Mouse (Mus musculus) midbrain, postnatal 0 days (tissue): ENCODE measurements around the gene Hebp1. TPM values are rescaled to one million over a fixed set of nuclear protein-coding genes. Genes with fewer than 3 reads are reported as not detected.

Experiments
- ATAC-seq: fragments of 200-750 bp; cut with Nextera tagmentation; 2 replicates; pipeline ENCODE4 v1.8.0; 2017; ENCODE audit warnings: moderate number of reproducible peaks, mild to moderate bottlenecking, moderate TSS enrichment, moderate library complexity; ENCODE audit not compliant: low FRiP score
- DNase-seq: peaks from one replicate; pipeline ENCODE4 v3.0.0-alpha.2; 2015; ENCODE audit warnings: low spot score
- H3K27ac ChIP-seq: fragments of 300-500 bp; sonication (generic); 2 replicates; pipeline ENCODE4 v1.5.1; 2014; ENCODE audit warnings: low read depth, mild to moderate bottlenecking, low read length, mixed read lengths
- H3K27me3 ChIP-seq: fragments of 300-500 bp; sonication (generic); 2 replicates; pipeline ENCODE4 v1.6.1; 2014; ENCODE audit warnings: low read length, control low read depth, mixed read lengths; ENCODE audit not compliant: insufficient read depth
- H3K36me3 ChIP-seq: fragments of 300-500 bp; sonication (generic); 2 replicates; pipeline ENCODE4 v1.6.1; 2014; ENCODE audit warnings: low read length, control low read depth, mixed read lengths; ENCODE audit not compliant: insufficient read depth
- H3K4me1 ChIP-seq: fragments of 300-500 bp; sonication (generic); 2 replicates; pipeline ENCODE4 v1.6.1; 2014; ENCODE audit warnings: mild to moderate bottlenecking, control low read depth, antibody characterized with exemption, low read length, mixed read lengths; ENCODE audit not compliant: insufficient read depth
- H3K4me2 ChIP-seq: fragments of 300-500 bp; sonication (generic); 2 replicates; pipeline ENCODE4 v1.6.1; 2014; ENCODE audit warnings: low read depth, mild to moderate bottlenecking, low read length, mixed read lengths; ENCODE audit not compliant: poor library complexity, severe bottlenecking
- H3K4me3 ChIP-seq: fragments of 300-500 bp; sonication (generic); 2 replicates; pipeline ENCODE4 v1.5.1; 2014; ENCODE audit warnings: low read depth, mild to moderate bottlenecking, low read length, moderate library complexity
- H3K9ac ChIP-seq: fragments of 300-500 bp; sonication (generic); replicated peaks from 2 replicates; pipeline ENCODE4 v1.6.1; 2014; ENCODE audit warnings: mild to moderate bottlenecking, low read length, moderate library complexity, mixed read lengths; ENCODE audit not compliant: poor library complexity, severe bottlenecking
- H3K9me3 ChIP-seq: fragments of 300-500 bp; sonication (generic); 2 replicates; pipeline ENCODE4 v1.6.1; 2016; ENCODE audit warnings: low read length, control low read depth
- CTCF ChIP-seq: IDR thresholded peaks from 2 replicates; pipeline ENCODE4 v1.5.1; 2016; ENCODE audit warnings: antibody characterized with exemption, mild to moderate bottlenecking
- WGBS: fragments of 180-500 bp; shearing (Covaris S2); extraction: QIAGEN DNeasy Blood & Tissue Kit; methylation state at CpG from one replicate; pipeline ENCODE4 v1.1.7; 2014; 5-methylcytosine and 5-hydroxymethylcytosine counted together
- polyA plus RNA-seq: library from polyadenylated mRNA; unstranded; fragments of >200 nt; fragmentation: Nextera tagmentation; extraction: Ambion mirVana; gene quantifications from 2 replicates; pipeline ENCODE4 v1.2.1, GENCODE M21; 2015
- total RNA-seq: library from RNA; depleted of rRNA; stranded (reverse); fragments of >200 nt; gene quantifications from 2 replicates; pipeline ENCODE4 v1.2.3, GENCODE M21; 2014; rRNA removed

Hebp1 gene
- 8.9 and 10.6 TPM in 2 replicates for total RNA-seq
- polyA plus RNA-seq = 8.7 and 9.2 TPM in 2 replicates

DNA sequence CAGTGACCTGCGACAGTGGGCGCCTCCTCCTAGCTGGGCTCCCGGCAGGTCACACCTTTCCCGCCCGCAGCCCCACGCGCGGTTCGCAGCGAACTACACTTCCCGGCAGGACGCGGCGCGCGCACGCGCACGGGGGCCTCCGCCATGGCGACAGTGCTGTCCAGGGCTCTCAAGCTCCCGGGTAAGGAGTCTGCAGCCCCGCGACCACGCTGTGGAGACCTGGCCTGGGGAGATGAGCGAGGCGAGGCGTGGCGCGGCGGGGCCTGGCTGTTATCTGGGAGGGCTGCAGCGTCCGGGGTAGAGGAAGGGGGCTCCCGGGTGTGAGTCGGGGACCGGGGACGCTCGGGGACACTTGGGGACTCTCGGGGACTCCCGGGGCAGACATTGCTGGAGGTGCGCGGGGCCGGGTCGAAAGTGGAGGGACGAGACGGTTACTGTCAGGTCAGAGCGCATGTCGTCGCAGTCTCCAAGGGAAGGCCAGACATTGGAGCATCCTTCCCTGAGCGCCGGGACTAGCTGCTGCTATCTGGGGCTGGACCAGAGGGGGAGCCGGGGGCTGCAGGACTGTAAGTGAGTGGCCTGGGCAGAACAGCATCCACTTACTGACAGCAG is at the start of gene Hebp1, which contains the start of gene Fam234b:
Gene Hebp1 (minus strand): TSS at position 102 of the 612 bp plus-strand sequence.
Gene Fam234b (plus strand): TSS at position 57 of the 612 bp plus-strand sequence.
- Histone ChIP-seq H3K27ac (peak within 1 kb of the TSS; percentile 76), H3K9ac (peak within 1 kb of the TSS; percentile 79), H3K4me1 (peaks cover 7% of the 10 kb centered on the region; the same call in 1 of the 2 replicates), H3K9me3 (no peaks in the 10 kb centered on the region), H3K27me3 (no peaks in the 10 kb centered on the region), H3K4me2 (peak within 1 kb of the TSS; percentile 73), H3K36me3 (no peaks in the 10 kb centered on the region), H3K4me3 (peak within 1 kb of the TSS; percentile 70)
- TF ChIP-seq CTCF = peak; percentile 39
- 1% methylated on average over 51 of the region's 52 CpGs for WGBS
- peak; percentile 79 for DNase-seq
- ATAC-seq = peak; percentile 90

DNA sequence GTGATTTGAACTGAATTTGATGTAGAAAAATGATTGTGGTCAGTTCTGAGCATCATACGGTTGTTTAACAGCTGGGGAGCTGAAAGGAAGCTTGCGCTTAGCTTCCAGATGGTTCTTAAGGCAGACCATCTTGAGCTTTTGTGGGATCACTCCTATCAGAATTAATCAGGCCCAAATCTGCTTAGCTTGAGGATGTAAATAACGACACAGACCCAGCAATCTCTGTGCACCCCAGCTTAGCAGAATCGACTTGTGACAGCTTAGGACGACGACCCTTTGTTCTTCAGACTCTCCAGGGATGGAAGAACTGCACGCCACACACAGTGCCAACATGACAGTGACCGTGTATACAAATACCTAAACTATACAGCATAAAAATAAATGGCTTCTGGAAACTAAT is 47.8 kb upstream of the Hebp1 start:
- ATAC-seq (no peak), DNase-seq (no peak)
- TF ChIP-seq CTCF = no peak
- H3K4me1 ChIP-seq = peaks cover 4% of the 10 kb centered on the region; the same call in 1 of the 2 replicates
- H3K27me3 ChIP-seq = no peaks in the 10 kb centered on the region
- no peaks in the 10 kb centered on the region for H3K36me3 ChIP-seq
- no peak overlapping the region for H3K27ac ChIP-seq
- H3K9ac ChIP-seq = no peak overlapping the region
- no peak overlapping the region for H3K4me3 ChIP-seq
- no peak overlapping the region for H3K4me2 ChIP-seq
- no peaks in the 10 kb centered on the region for H3K9me3 ChIP-seq
- 35% methylated on average over 8 of the region's 8 CpGs for whole genome bisulfite sequencing

DNA sequence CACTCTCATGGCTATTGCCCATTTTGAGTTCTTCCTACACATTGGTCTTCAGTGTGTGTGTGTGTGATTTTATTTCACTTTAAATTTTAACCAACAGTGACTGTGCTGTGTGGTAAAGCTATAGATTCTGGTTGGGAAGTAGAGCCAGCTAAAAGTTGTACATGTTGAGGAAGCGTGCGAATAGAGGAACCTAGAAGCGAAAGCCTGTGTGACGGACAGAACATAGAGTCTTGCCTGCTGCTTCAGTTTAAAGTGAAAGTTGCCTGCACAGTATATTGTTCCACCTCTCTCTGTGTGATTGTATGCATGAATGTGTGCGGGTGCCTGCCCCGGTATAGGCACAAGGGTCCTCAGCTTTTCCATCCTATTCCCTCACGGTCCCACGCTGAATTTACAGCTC is 42.5 kb upstream of the Hebp1 start:
- ATAC-seq (no peak), DNase-seq (no peak)
- Histone ChIP-seq H3K4me2 (no peak overlapping the region), H3K9me3 (no peaks in the 10 kb centered on the region), H3K4me1 (no peaks in the 10 kb centered on the region), H3K27me3 (no peaks in the 10 kb centered on the region), H3K36me3 (peaks cover 19% of the 10 kb centered on the region), H3K4me3 (no peak overlapping the region), H3K27ac (no peak overlapping the region), H3K9ac (no peak overlapping the region)
- TF ChIP-seq CTCF = no peak
- WGBS = 93% methylated on average over 8 of the region's 8 CpGs

DNA sequence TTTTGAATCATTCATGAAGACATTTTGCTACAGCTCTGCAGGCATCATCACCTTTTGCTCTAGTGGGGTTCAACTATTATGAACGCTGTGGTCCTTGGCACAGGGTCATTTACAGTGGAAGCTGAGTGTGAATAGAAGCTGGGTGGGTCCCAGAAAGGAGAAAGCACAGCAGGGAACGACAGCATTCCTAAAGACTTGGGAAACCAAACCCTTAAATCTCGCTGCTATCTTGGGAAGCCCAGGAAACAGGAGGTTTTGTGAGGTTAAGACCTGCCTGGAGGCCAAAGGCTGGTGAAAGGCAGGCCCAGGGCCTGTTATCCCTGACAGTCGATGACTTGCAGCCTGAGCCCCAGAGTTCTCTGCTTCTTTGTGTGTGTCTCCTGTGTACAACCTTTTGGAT is 40.4 kb upstream of the Hebp1 start:
- DNase-seq = no peak

DNA sequence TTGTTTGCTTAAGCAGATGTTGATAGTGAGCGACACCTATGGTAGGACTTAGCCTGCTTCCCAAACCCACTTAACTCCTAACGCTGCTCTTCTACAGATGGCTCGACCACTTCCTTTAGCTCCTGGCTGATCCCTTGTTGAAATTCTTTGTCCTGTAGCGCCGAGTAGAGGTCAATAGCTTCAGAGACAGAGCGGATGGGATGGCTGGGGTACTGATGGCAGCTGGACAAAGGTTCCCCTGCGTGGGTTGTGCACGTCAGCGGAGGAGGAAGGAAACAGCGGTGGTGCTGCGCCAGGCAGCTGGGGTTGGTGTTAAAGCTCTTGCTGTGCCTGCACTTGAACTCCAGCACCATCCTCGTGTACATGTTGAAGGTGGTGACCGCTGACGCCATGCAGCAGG is 39.5 kb upstream of the Hebp1 start:
- Histone ChIP-seq H3K4me2 (no peak overlapping the region), H3K36me3 (peaks cover 35% of the 10 kb centered on the region), H3K27me3 (no peaks in the 10 kb centered on the region), H3K4me1 (no peaks in the 10 kb centered on the region), H3K4me3 (no peak overlapping the region), H3K9me3 (no peaks in the 10 kb centered on the region), H3K27ac (no peak overlapping the region), H3K9ac (no peak overlapping the region)
- ATAC-seq (no peak), DNase-seq (no peak)
- TF ChIP-seq CTCF = no peak
- WGBS = 77% methylated on average over 14 of the region's 14 CpGs

More for the DNA sequence above, 40.4 kb upstream of the Hebp1 start:
- H3K36me3 ChIP-seq = peaks cover 31% of the 10 kb centered on the region
- H3K4me2 ChIP-seq = no peak overlapping the region
- no peaks in the 10 kb centered on the region for H3K9me3 ChIP-seq
- H3K27me3 ChIP-seq = no peaks in the 10 kb centered on the region
- no peak overlapping the region for H3K4me3 ChIP-seq
- no peak for ATAC-seq
- H3K4me1 ChIP-seq = no peaks in the 10 kb centered on the region
- no peak overlapping the region for H3K27ac ChIP-seq
- TF ChIP-seq CTCF = no peak
- H3K9ac ChIP-seq = no peak overlapping the region
- 52% methylated on average over 4 of the region's 4 CpGs for WGBS

DNA sequence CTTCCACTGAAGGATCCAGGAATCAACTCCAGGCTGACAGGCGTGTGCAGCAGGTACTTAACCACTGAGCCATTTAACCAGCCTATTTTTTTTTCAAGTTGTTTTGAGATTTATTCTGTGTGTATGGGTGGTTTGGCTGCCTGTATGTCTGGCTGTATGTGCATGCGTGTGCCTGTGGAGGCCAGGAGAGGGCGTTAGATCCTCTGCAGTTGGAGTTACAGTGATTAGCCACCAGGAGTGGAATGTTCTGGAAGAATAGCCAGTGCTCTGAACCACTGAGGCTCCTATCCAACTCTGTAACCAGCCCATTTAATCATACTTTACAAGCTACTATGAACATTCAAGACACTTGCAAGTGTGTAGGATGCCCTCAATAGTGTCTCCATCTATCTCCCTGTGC is 38.8 kb upstream of the Hebp1 start:
- DNase-seq (no peak), ATAC-seq (no peak)
- H3K4me2 ChIP-seq = no peak overlapping the region
- no peak overlapping the region for H3K4me3 ChIP-seq
- no peak overlapping the region for H3K9ac ChIP-seq
- 92% methylated on average over 3 of the region's 3 CpGs for WGBS
- H3K27ac ChIP-seq = no peak overlapping the region
- H3K36me3 ChIP-seq = peaks cover 39% of the 10 kb centered on the region
- H3K27me3 ChIP-seq = no peaks in the 10 kb centered on the region
- no peaks in the 10 kb centered on the region for H3K9me3 ChIP-seq
- no peaks in the 10 kb centered on the region for H3K4me1 ChIP-seq
- TF ChIP-seq CTCF = peak; percentile 49
